Mouse (Mus musculus): ENCODE data around the gene Fam126b. TPM values are rescaled to one million over a fixed set of nuclear protein-coding genes. Genes with fewer than 3 reads are reported as not detected.
"Not testable (repeated sequence)": the region's sequence is repeated elsewhere in the genome, so short reads cannot be mapped to it uniquely, and the experiment has no call there.

Fam126b gene
- polyA plus RNA-seq, 1 experiment from 2014 or later = 6.4 TPM

DNA sequence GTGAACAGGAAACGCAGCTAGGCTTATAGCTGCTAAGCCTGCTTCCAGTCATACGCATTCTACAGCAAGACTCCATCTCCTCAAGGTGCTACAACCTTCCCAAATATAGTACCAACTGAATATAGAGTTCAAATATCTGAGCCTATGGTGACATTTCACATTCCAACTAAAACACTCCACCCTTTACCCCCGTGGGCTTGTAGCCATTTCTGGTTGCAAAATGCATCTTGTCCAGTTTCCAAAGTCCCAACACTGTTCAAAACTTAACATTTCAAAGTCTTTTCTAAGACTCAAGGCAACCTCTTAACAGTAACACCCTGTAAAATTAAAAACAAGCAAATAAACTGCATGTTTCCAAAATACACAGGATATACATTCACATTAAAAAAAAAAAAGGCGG, 29.0 kb upstream of the Fam126b start:
- Histone ChIP-seq H3K9ac (ENCODE audit: low read depth, low read length) (no peak overlapping the region), H3K36me3 (ENCODE audit: control insufficient read depth, insufficient read depth, low read length) (no peaks in the 10 kb centered on the region), H3K4me1 (ENCODE audit: control insufficient read depth, insufficient read depth, low read length) (no peaks in the 10 kb centered on the region), H3K9me3 (replicated peaks; ENCODE audit: control insufficient read depth, low read length) (peaks cover 2% of the 10 kb centered on the region; the same call in 1 of the 2 replicates), H3K27me3 (ENCODE audit: control insufficient read depth, insufficient read depth, low read length) (no peaks in the 10 kb centered on the region), H3K4me2 (no peak overlapping the region), H3K27ac (ENCODE audit: low read depth, low read length) (no peak overlapping the region), H3K4me3 (ENCODE audit: low read depth, low read length) (no peak overlapping the region)
- WGBS (ENCODE audit: insufficient replicate concordance) = 80% methylated on average over 4 of the region's 4 CpGs
- no peak for ATAC-seq (replicated peaks; ENCODE audit: insufficient number of reproducible peaks, low FRiP score, low TSS enrichment)

- WGBS (ENCODE audit: insufficient replicate concordance) = 51% methylated on average over 3 of the region's 3 CpGs
- Histone ChIP-seq H3K4me2 (no peak overlapping the region), H3K27ac (ENCODE audit: low read depth, low read length) (no peak overlapping the region), H3K36me3 (ENCODE audit: control insufficient read depth, insufficient read depth, low read length) (no peaks in the 10 kb centered on the region), H3K27me3 (ENCODE audit: control insufficient read depth, insufficient read depth, low read length) (no peaks in the 10 kb centered on the region), H3K4me1 (ENCODE audit: control insufficient read depth, insufficient read depth, low read length) (no peaks in the 10 kb centered on the region), H3K9ac (ENCODE audit: low read depth, low read length) (no peak overlapping the region), H3K9me3 (replicated peaks; ENCODE audit: control insufficient read depth, low read length) (peaks cover 2% of the 10 kb centered on the region; the same call in 1 of the 2 replicates), H3K4me3 (ENCODE audit: low read depth, low read length) (no peak overlapping the region)
- no peak for ATAC-seq (replicated peaks; ENCODE audit: insufficient number of reproducible peaks, low FRiP score, low TSS enrichment)
Measured at GRCm38 (mm10) chr1:58614424-58614823, 28.3 kb upstream of the Fam126b start.

DNA sequence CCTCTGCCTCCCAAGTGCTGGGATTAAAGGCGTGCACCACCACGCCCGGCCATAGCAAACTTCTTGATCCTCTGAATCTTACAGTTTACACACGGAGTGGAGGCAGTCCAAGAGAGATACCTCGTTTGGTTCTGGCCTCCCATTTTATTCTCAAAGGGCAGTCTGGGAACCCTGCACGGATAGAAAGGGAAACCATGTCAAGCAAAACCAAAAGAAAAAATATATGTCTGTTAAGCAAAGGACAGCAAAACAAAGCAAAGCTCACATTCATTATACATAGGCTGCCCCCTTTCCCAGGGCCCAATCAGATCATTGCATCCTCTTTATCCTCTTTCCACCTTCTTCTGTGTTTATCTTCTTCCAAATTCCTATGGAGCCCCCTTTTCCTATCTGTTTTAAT, 27.7 kb upstream of the Fam126b start:
- ATAC-seq (replicated peaks; ENCODE audit: insufficient number of reproducible peaks, low FRiP score, low TSS enrichment) = no peak
- H3K4me1 ChIP-seq (ENCODE audit: control insufficient read depth, insufficient read depth, low read length) = no peaks in the 10 kb centered on the region
- H3K4me2 ChIP-seq = no peak overlapping the region
- no peaks in the 10 kb centered on the region for H3K27me3 ChIP-seq (ENCODE audit: control insufficient read depth, insufficient read depth, low read length)
- no peak overlapping the region for H3K4me3 ChIP-seq (ENCODE audit: low read depth, low read length)
- no peaks in the 10 kb centered on the region for H3K36me3 ChIP-seq (ENCODE audit: control insufficient read depth, insufficient read depth, low read length)
- H3K27ac ChIP-seq (ENCODE audit: low read depth, low read length) = no peak overlapping the region
- 74% methylated on average over 6 of the region's 6 CpGs for WGBS (ENCODE audit: insufficient replicate concordance)
- no peak overlapping the region for H3K9ac ChIP-seq (ENCODE audit: low read depth, low read length)
- H3K9me3 ChIP-seq (replicated peaks; ENCODE audit: control insufficient read depth, low read length) = peaks cover 1% of the 10 kb centered on the region; the same call in 1 of the 2 replicates

DNA sequence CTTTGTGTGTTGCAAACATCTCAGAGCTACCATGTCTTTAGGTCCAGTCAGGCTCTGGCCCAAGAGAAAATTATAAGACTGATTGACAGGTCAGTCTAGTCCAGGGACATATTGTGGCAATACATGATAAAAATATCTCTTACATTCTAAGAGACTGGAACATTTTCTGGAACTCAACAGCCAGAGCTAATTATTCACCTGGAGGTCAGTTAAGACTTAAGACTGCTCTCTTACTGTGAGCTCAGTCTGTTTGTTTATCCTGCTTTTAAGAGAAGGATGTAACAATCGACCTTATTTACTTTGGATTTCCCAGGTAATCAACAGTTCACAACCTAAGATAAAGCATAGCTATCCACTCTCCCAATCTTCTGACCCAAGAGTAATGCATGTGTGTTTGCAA, 24.5 kb upstream of the Fam126b start:
- H3K4me1 ChIP-seq (ENCODE audit: control insufficient read depth, insufficient read depth, low read length) = no peaks in the 10 kb centered on the region
- no peak overlapping the region for H3K9ac ChIP-seq (ENCODE audit: low read depth, low read length)
- no peak overlapping the region for H3K4me2 ChIP-seq
- H3K4me3 ChIP-seq (ENCODE audit: low read depth, low read length) = no peak overlapping the region
- H3K9me3 ChIP-seq (replicated peaks; ENCODE audit: control insufficient read depth, low read length) = no peaks in the 10 kb centered on the region
- ATAC-seq (replicated peaks; ENCODE audit: insufficient number of reproducible peaks, low FRiP score, low TSS enrichment) = no peak
- no peaks in the 10 kb centered on the region for H3K27me3 ChIP-seq (ENCODE audit: control insufficient read depth, insufficient read depth, low read length)
- H3K27ac ChIP-seq (ENCODE audit: low read depth, low read length) = no peak overlapping the region
- no peaks in the 10 kb centered on the region for H3K36me3 ChIP-seq (ENCODE audit: control insufficient read depth, insufficient read depth, low read length)
- 28% methylated on average over 1 of the region's 1 CpGs for WGBS (ENCODE audit: insufficient replicate concordance)

- Histone ChIP-seq H3K36me3 (ENCODE audit: control insufficient read depth, insufficient read depth, low read length) (no peaks in the 10 kb centered on the region), H3K4me3 (ENCODE audit: low read depth, low read length) (no peak overlapping the region), H3K4me2 (no peak overlapping the region), H3K27ac (ENCODE audit: low read depth, low read length) (no peak overlapping the region), H3K9me3 (replicated peaks; ENCODE audit: control insufficient read depth, low read length) (no peaks in the 10 kb centered on the region), H3K4me1 (ENCODE audit: control insufficient read depth, insufficient read depth, low read length) (no peaks in the 10 kb centered on the region), H3K27me3 (ENCODE audit: control insufficient read depth, insufficient read depth, low read length) (no peaks in the 10 kb centered on the region), H3K9ac (ENCODE audit: low read depth, low read length) (no peak overlapping the region)
- WGBS (ENCODE audit: insufficient replicate concordance) = 84% methylated on average over 1 of the region's 1 CpGs
- no peak for ATAC-seq (replicated peaks; ENCODE audit: insufficient number of reproducible peaks, low FRiP score, low TSS enrichment)
Measured at GRCm38 (mm10) chr1:58610166-58610565, 24.0 kb upstream of the Fam126b start.

GRCm38 (mm10) chr1:58609591-58609990, 23.5 kb upstream of the Fam126b start:
- 85% methylated on average over 5 of the region's 5 CpGs for WGBS (ENCODE audit: insufficient replicate concordance)
- H3K36me3 ChIP-seq (ENCODE audit: control insufficient read depth, insufficient read depth, low read length); H3K9ac ChIP-seq (ENCODE audit: low read depth, low read length); H3K9me3 ChIP-seq (replicated peaks; ENCODE audit: control insufficient read depth, low read length); H3K4me1 ChIP-seq (ENCODE audit: control insufficient read depth, insufficient read depth, low read length); H3K27me3 ChIP-seq (ENCODE audit: control insufficient read depth, insufficient read depth, low read length); H3K4me2 ChIP-seq; H3K27ac ChIP-seq (ENCODE audit: low read depth, low read length); H3K4me3 ChIP-seq (ENCODE audit: low read depth, low read length); ATAC-seq (replicated peaks; ENCODE audit: insufficient number of reproducible peaks, low FRiP score, low TSS enrichment): not testable (repeated sequence)

DNA sequence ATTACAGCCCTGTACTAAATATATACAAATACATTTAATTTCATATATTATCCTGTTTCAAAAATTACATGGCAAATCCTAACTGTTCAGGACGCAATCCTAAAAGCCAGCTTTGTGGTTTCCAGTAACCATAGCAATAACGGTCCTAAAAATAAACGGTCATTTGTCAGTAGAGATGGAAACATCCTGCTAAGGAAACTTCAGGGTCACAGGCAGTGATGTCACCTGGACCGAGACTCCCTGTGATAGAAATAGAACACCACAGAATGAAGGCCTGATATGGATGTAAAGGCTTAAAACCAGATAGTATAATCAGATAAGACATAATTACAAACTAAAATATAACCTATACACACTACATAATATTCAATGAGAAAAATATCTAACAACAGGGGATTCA, 17.6 kb upstream of the Fam126b start:
- no peaks in the 10 kb centered on the region for H3K36me3 ChIP-seq (ENCODE audit: control insufficient read depth, insufficient read depth, low read length)
- no peak overlapping the region for H3K27ac ChIP-seq (ENCODE audit: low read depth, low read length)
- no peaks in the 10 kb centered on the region for H3K9me3 ChIP-seq (replicated peaks; ENCODE audit: control insufficient read depth, low read length)
- H3K27me3 ChIP-seq (ENCODE audit: control insufficient read depth, insufficient read depth, low read length) = no peaks in the 10 kb centered on the region
- no peak for ATAC-seq (replicated peaks; ENCODE audit: insufficient number of reproducible peaks, low FRiP score, low TSS enrichment)
- H3K4me2 ChIP-seq = no peak overlapping the region
- H3K4me3 ChIP-seq (ENCODE audit: low read depth, low read length) = no peak overlapping the region
- H3K9ac ChIP-seq (ENCODE audit: low read depth, low read length) = no peak overlapping the region
- WGBS (ENCODE audit: insufficient replicate concordance) = 57% methylated on average over 4 of the region's 4 CpGs
- no peaks in the 10 kb centered on the region for H3K4me1 ChIP-seq (ENCODE audit: control insufficient read depth, insufficient read depth, low read length)

DNA sequence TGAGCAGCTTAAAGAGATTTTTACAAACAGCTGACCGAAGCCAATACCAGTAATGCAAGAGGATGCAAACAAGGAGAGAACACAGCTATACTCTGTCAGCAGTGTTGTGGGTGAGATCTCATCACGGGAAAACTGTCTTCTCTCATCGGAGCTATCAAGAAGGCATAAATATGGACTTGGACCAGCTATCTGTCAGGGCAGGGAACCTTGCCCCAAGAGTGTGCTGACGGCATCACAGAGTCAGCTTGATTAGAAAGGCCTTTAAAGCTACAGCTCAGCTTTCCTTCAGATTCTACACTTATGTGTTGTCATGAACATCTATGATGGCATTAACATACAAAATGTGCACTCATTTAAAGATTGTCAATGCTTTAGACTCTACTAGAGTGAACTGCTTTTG, 16.6 kb upstream of the Fam126b start:
- Histone ChIP-seq H3K4me1 (ENCODE audit: control insufficient read depth, insufficient read depth, low read length) (no peaks in the 10 kb centered on the region), H3K27me3 (ENCODE audit: control insufficient read depth, insufficient read depth, low read length) (no peaks in the 10 kb centered on the region), H3K27ac (ENCODE audit: low read depth, low read length) (no peak overlapping the region), H3K4me3 (ENCODE audit: low read depth, low read length) (no peak overlapping the region), H3K9me3 (replicated peaks; ENCODE audit: control insufficient read depth, low read length) (no peaks in the 10 kb centered on the region), H3K4me2 (no peak overlapping the region), H3K9ac (ENCODE audit: low read depth, low read length) (no peak overlapping the region), H3K36me3 (ENCODE audit: control insufficient read depth, insufficient read depth, low read length) (no peaks in the 10 kb centered on the region)
- 65% methylated on average over 4 of the region's 4 CpGs for WGBS (ENCODE audit: insufficient replicate concordance)
- no peak for ATAC-seq (replicated peaks; ENCODE audit: insufficient number of reproducible peaks, low FRiP score, low TSS enrichment)

GRCm38 (mm10) chr1:58587491-58587890, 1.4 kb upstream of the Fam126b start:
- H3K9me3 ChIP-seq (replicated peaks; ENCODE audit: control insufficient read depth, low read length) = no peaks in the 10 kb centered on the region
- ATAC-seq (replicated peaks; ENCODE audit: insufficient number of reproducible peaks, low FRiP score, low TSS enrichment) = no peak
- no peaks in the 10 kb centered on the region; the same call in 1 of the 2 replicates for H3K36me3 ChIP-seq (ENCODE audit: control insufficient read depth, insufficient read depth, low read length)
- 90% methylated on average over 1 of the region's 1 CpGs for WGBS (ENCODE audit: insufficient replicate concordance)
- H3K4me2 ChIP-seq = peak overlapping the region; percentile 62
- peaks cover 9% of the 10 kb centered on the region for H3K4me1 ChIP-seq (ENCODE audit: control insufficient read depth, insufficient read depth, low read length)
- no peak overlapping the region for H3K9ac ChIP-seq (ENCODE audit: low read depth, low read length)
- H3K4me3 ChIP-seq (ENCODE audit: low read depth, low read length) = peak overlapping the region; percentile 86; the same call in 1 of the 2 replicates
- H3K27ac ChIP-seq (ENCODE audit: low read depth, low read length) = no peak overlapping the region
- H3K27me3 ChIP-seq (ENCODE audit: control insufficient read depth, insufficient read depth, low read length) = no peaks in the 10 kb centered on the region

All from heart, embryonic 11.5 days (tissue).